Mouse (Mus musculus): Measurements from ENCODE around the gene Tssk3.
A peak's percentile ranks its signal among the peaks of the same experiment; 100 is the strongest.
"Not testable (repeated sequence)": the region's sequence is repeated elsewhere in the genome, so short reads cannot be mapped to it uniquely, and the experiment has no call there.

Gene Tssk3

GRCm38 (mm10) chr4:129490972-129491880 lies at the start of gene Tssk3, which contains the start of gene Fam229a:
Gene Tssk3 (minus strand): TSS chr4:129491022.
Gene Fam229a (plus strand): TSS chr4:129491190.
- no peak for DNase-seq (ENCODE audit: low read depth)

GRCm38 (mm10) chr4:129540012-129540411 lies 49.2 kb upstream of the Tssk3 start:
- DNase-seq (ENCODE audit: low read depth) = peak; percentile 61

GRCm38 (mm10) chr4:129528901-129529300 lies 38.1 kb upstream of the Tssk3 start:
- DNase-seq (ENCODE audit: low read depth) = not testable (repeated sequence)

DNA sequence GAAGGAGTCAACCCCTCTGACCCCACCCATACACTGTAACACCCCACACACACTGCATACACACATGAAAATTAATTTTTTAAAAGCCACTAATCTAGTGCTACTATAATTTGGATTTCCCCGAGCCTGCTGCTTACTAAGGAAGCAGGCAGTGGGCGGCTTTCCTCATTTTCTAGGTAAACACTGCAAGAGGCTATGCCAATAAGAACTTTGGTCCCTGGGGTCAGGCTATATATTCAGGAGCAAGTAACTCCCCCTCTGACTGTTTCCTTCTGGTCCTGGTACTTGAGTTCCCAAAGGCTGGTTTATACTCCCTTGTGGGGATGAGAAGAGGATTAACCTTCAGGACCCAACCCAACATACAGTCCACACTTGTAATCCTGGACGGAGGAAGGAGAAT lies 35.1 kb upstream of the Tssk3 start:
- DNase-seq (ENCODE audit: low read depth) = no peak

- DNase-seq (ENCODE audit: low read depth) = no peak
Measured at GRCm38 (mm10) chr4:129525338-129525737, 34.5 kb upstream of the Tssk3 start.

- DNase-seq (ENCODE audit: low read depth) = no peak
Measured at GRCm38 (mm10) chr4:129518519-129518918, 27.7 kb upstream of the Tssk3 start.

DNA sequence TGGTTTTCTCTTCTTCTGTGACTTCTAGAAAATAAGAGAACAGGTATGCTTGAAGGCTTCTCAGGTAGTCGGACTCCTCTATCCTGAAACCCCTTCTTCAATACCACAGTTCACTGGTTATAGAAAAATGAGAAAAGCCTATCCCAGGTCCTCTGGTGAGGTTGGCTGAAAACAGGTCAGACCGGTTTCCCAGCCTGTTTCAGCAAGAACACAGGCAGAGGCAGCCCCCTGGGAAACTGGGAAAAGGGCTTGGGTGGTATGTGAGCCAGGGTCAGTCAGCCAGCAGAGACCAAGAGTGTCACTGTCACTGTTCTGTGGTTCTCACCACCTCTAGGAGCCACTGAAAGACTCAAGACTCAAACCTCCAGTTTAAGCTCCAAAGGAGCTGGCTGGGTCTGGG lies 26.1 kb upstream of the Tssk3 start:
- DNase-seq (ENCODE audit: low read depth) = no peak

DNA sequence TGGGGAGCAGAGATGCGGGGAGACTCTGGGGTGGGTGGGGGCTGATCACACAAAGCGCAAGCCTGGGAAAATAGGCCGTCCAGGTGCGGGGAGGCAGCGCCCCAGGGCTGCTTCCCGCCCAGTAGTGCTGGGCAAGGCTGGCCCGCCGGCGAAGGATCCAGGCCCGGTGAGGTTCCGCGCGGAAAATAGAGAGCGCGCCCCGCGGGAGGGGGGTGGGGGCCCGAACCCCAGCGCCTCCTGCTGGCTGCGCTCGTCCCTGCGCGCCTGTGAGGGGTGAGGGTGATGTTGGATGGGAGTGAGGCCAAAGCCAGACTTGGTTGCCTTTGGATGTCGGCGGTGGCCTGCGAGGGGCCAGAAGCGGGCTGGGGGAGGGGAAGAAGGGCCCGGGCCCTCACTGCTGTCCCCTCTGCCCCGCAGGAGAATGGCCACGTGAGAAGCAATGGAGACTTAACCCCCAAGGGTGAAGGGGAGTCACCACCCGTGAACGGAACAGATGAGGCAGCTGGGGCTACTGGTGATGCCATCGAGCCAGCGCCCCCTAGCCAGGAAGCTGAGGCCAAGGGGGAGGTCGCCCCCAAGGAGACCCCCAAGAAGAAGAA lies 23.6 kb upstream of the Tssk3 start:
- peak; percentile 81 for DNase-seq (ENCODE audit: low read depth)

DNA sequence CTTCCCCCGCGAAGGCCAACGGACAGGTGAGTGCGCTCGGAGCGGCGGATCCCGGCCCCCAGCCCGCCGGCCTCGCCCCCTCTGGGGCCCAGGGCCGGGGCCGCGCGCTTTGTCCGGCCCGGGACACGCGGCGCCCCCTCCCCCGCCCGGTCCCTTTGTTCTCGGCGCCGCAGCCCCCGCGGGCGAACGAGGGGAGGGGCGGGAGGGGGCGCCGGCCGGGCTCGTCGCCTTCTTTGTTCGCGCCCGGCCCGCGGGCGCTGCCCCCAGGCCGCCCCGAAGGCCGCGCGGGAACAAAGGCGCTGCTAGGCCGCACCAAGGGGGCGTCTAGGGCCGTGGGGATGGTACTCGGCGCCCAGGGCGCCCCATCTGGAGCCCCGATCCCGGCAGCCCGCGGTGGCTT lies 23.1 kb upstream of the Tssk3 start:
- no peak for DNase-seq (ENCODE audit: low read depth)

DNA sequence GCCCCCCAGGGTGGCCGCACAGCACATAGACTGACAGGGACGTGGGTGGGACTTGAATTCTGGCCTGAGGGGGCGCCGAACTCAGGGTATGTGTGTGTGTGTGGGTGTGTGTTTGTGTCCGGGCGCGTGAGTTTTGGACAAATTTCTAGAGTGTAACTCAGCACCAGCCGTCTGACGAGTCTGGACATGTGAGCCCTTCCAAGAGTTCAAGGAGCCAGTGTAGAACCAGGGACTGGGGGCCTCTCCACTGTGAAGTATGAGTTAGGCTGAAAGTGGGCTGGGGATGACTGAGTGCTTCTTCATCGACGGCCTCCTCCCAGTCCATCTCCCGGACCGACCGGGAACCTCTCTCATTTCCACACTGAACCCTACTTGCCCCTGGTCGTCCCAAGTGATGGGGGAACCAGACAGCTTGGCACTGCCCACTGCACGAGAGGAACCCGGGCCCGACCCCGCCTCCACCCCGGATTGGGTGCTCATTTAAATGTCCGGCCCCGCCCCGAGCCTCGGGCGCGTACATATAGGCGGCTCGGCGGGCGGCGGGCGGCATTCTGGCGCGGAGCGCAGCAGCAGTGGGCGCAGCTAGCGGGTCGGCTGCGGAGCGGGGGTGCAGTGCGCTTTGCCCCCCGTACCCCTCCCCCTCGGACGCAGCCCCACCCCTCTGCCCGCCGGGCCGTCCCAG lies 22.4 kb upstream of the Tssk3 start, which contains the start of gene Marcksl1:
Gene Marcksl1 (plus strand): TSS at position 496 of the 682 bp plus-strand sequence.
- DNase-seq (ENCODE audit: low read depth) = peak; percentile 81

DNA sequence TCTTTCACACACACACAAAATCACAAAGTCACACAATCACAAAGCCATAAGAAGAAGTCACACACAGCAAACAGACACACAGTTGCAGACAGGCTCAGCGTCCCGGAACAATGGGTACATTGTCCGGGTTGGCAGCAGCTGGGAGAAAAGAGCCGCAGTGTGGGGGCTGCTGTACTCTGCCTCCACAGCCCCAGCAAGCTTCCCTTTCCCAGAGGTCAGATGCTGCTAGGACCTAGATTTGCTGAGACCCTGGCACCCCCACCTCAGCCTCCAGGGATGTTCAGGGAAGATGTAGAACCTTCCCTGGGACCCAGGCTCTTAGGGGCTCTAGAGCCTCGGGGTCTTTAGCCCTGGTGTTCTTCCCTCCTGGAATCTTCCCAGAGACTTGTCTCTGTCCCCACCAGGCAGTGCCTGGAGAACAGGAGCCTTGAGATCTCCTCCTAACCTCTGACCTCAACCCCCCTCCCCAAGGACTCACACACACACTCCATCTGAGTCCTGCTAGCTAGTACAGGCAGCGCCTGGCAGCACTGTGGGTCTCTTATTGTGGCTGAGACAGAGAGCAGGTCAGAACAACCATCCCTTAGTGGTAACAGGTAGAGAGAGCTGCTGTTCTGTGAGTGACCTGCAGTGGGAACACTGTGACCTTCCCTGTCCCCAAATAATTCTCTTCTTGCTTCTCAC lies 20.7 kb upstream of the Tssk3 start:
- no peak for DNase-seq (ENCODE audit: low read depth)

DNA sequence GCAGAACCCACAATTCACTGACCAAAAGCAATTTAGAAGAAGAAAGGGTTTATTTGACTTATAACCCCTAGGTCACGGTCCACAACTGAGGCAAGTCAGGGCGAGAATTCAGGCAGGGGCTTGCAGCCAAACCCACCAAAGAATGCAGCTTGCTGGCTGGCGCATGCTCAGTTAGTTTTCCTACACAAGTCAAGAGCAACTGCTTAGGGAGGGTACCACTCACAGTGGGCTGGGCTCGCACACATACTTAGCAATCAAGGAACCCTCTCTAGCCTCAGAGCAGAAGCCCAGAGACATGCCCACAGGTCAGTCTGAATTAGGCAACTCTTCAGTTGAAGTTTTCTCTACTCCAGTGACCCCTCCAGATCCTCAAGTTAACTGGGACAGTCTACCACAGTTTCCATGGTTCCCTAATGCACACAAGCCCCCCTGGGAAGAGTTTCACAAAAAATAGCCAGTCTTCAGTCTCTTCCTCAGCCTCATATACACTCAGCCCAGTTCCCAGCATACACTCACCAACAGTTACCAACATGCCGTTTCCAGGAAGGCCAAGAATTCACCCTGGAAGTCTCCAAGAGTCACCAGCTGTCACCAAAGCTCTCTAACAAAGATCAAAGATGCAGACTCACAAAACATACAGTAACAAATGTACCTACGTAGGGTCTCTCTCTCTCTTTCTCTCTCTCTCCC lies 20.0 kb upstream of the Tssk3 start:
- no peak for DNase-seq (ENCODE audit: low read depth)

DNA sequence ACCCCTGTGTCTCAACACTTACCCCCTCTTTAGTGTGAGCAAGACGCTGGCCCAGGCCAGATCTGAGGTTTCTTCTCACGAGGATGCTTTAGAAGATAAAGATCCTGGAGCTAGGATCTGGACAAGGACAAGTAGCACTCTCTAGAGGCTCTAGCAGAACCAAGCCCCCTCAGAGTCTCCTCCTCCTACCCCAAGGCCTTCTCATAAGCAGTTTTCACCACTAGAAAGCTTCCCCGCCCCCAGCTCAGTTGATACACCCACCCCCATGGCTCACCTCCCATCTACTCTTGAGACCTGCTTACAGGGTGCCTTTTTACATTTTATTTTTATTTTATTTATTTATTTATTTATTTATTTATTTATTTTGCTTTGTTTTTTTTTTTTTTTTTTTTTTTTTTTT lies 18.8 kb upstream of the Tssk3 start:
- no peak for DNase-seq (ENCODE audit: low read depth)

DNA sequence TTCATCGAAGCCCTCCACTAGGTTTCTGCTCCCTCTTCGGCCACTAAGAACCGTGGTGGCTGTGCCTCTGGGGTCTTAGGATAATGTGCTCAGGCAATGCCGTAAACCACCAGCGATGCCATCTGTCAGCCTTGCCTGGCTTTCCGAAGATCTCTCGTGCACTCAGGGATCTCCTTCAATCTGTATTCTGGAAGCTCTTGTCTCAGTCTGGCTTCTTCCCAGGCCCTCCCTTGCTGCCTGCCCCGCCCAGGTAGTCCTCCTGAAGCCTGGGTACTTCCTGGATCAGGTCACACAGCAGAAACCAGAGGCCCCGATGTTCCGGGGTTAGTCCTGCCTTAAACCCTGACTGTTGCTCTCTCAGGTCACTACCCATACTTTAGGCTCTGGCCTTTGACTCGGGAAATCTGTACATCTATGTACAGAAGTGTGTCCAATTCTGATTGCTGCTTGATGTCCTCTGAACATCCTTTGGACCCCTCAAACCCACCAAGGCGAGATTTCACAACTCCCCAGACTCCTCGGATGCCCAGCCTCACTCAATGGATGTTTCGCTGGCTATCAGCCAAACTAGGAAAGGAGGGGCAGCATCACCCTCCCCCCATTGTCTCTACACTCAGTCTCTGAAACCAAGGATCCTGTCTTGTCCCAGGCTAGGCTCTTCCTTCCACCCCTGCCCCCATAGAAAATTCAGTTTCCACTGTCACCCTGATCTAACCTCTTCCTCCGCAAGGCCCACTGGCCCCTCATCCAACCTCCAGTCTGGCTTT lies 18.2 kb upstream of the Tssk3 start:
- DNase-seq (ENCODE audit: low read depth) = no peak

GRCm38 (mm10) chr4:129508237-129508515 lies 17.4 kb upstream of the Tssk3 start:
- DNase-seq (ENCODE audit: low read depth) = no peak

DNA sequence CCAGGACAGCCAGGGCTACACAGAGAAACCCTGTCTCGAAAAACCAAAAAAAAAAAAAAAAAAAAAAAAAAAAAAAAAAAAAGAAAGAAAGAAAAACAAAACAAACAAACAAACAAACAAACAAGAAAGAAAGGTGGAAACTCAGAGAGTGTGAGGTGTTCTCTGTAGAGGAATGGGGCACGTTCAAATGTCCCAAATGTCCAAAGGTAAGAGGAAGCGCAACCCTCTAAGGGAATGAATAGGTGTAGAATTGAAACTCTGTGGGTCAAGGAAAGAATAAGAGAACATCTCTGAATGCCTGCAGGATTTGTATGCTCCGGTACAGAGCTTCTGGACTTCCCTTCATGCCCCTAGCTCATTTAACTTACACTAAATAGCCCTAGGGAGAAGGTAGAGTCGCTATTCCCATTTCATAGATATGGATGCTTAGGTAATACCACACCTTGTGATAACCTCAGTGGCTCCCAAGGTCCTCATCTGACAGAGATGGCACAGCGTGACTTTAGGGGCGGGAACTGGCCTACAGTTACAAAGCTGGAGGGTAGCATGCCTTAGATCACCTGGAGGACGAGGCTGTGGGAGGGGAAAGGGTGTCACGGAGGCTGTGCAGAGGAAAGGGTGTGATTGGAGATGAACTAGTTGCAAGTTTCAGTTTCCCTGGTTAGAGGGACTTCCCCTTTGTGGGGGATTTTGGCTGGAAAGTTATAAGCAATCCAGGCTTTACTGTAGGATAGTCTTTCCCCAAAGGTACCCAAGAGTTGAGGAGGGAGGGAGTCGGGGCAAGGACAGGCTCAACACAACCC lies 16.8 kb upstream of the Tssk3 start:
- DNase-seq (ENCODE audit: low read depth) = peak; percentile 36

- no peak for DNase-seq (ENCODE audit: low read depth)
Measured at GRCm38 (mm10) chr4:129505511-129505910, 14.7 kb upstream of the Tssk3 start.

- no peak for DNase-seq (ENCODE audit: low read depth)
Measured at GRCm38 (mm10) chr4:129502901-129503444, 12.2 kb upstream of the Tssk3 start.

DNA sequence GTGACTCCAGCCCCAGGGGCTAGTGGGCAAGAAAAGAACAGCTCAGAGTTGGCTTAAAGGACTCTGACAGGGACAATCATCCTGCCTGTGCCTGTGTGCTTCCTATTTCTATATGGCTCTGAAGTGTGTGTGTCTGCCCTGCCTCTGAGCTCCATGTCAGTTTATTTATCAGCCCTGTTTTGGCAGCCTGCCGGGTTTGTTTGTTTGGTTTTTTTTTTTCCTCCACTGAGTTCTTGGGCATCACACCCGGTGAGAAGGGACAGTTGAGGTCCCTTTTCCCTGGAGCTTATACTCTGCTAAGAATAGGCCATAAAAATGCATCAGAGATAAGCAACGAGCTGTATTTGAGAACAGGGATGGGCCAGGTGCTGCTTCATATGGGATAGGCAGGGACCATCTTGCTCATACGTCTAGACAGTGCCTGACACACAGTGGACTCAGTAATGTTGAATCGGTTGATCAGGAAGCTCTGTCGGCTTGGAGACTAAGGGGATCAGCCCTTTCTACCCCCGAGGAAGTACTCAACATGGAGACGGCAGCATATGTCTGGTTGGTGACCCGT lies 11.6 kb upstream of the Tssk3 start:
- DNase-seq (ENCODE audit: low read depth) = no peak

Measured in naive thymus-derived CD4-positive, alpha-beta T cell, adult 2 months (primary cell).